Mouse (Mus musculus) cerebellum, adult 9-11 months (tissue): ENCODE measurements around the gene A030005L19Rik.
"Not testable (repeated sequence)": the region's sequence is repeated elsewhere in the genome, so short reads cannot be mapped to it uniquely, and the experiment has no call there.

Source experiments
- DNase-seq: peaks from one replicate; pipeline ENCODE4 v3.0.0; 2022

The A030005L19Rik gene

GRCm38 (mm10) chr1:82913025-82913424 lies at the start of gene A030005L19Rik:
Gene A030005L19Rik (plus strand): TSS chr1:82913325.
- no peak for DNase-seq

GRCm38 (mm10) chr1:82870202-82870601 lies 42.9 kb upstream of the A030005L19Rik start:
- no peak for DNase-seq

GRCm38 (mm10) chr1:82879172-82879571 lies 34.0 kb upstream of the A030005L19Rik start:
- no peak for DNase-seq

GRCm38 (mm10) chr1:82880196-82880595 lies 32.9 kb upstream of the A030005L19Rik start:
- DNase-seq, result no peak

- peak; percentile 8 for DNase-seq
These were observed 19.9 kb upstream of the A030005L19Rik start for GRCm38 (mm10) chr1:82893269-82893668.

GRCm38 (mm10) chr1:82900567-82900966 lies 12.6 kb upstream of the A030005L19Rik start:
- DNase-seq, result no peak

GRCm38 (mm10) chr1:82901201-82901600 lies 11.9 kb upstream of the A030005L19Rik start:
- DNase-seq, result no peak

GRCm38 (mm10) chr1:82905886-82906285 lies 7.2 kb upstream of the A030005L19Rik start:
- DNase-seq, result no peak

- DNase-seq, result not testable (repeated sequence)
These were observed 309 bp downstream of the A030005L19Rik start for GRCm38 (mm10) chr1:82913434-82913833.

- no peak for DNase-seq
These were observed 11.5 kb downstream of the A030005L19Rik start, which contains the start of gene A030014E15Rik for GRCm38 (mm10) chr1:82924650-82925049. Gene A030014E15Rik (plus strand): TSS chr1:82924917.

- not testable (repeated sequence) for DNase-seq
These were observed 17.4 kb downstream of the A030005L19Rik start for GRCm38 (mm10) chr1:82930558-82930957.

- DNase-seq, result not testable (repeated sequence)
These were observed 18.2 kb downstream of the A030005L19Rik start, which contains the start of gene Gm6217 for GRCm38 (mm10) chr1:82931326-82931725. Gene Gm6217 (minus strand): TSS chr1:82931399.

- DNase-seq, result no peak
These were observed 25.5 kb downstream of the A030005L19Rik start for GRCm38 (mm10) chr1:82938666-82939065.

- DNase-seq, result not testable (repeated sequence)
These were observed 29.4 kb downstream of the A030005L19Rik start for GRCm38 (mm10) chr1:82942505-82942904.

- not testable (repeated sequence) for DNase-seq
These were observed 30.2 kb downstream of the A030005L19Rik start, which contains the start of gene A030003K21Rik for GRCm38 (mm10) chr1:82943295-82943694. Gene A030003K21Rik (minus strand): TSS chr1:82943388.

- not testable (repeated sequence) for DNase-seq
These were observed 32.9 kb downstream of the A030005L19Rik start for GRCm38 (mm10) chr1:82946029-82946428.

GRCm38 (mm10) chr1:82948601-82949000 lies 35.5 kb downstream of the A030005L19Rik start:
- DNase-seq, result no peak

GRCm38 (mm10) chr1:82955913-82956312 lies 42.8 kb downstream of the A030005L19Rik start, which contains the start of gene Gm7544:
Gene Gm7544 (minus strand): TSS chr1:82956013.
- DNase-seq, result not testable (repeated sequence)

- no peak for DNase-seq
These were observed 46.8 kb downstream of the A030005L19Rik start, which contains the start of gene Gm47955 for GRCm38 (mm10) chr1:82959870-82960385. Gene Gm47955 (plus strand): TSS chr1:82960286.
